Mouse (Mus musculus): ENCODE measurements around the gene Mcfd2. TPM values are rescaled to one million over a fixed set of nuclear protein-coding genes. Genes with fewer than 3 reads are reported as not detected.
"Not testable (repeated sequence)": the region's sequence is repeated elsewhere in the genome, so short reads cannot be mapped to it uniquely, and the experiment has no call there.

The Mcfd2 gene
- polyA plus RNA-seq, 1 experiment from 2014 or later, result 82.7 TPM

DNA sequence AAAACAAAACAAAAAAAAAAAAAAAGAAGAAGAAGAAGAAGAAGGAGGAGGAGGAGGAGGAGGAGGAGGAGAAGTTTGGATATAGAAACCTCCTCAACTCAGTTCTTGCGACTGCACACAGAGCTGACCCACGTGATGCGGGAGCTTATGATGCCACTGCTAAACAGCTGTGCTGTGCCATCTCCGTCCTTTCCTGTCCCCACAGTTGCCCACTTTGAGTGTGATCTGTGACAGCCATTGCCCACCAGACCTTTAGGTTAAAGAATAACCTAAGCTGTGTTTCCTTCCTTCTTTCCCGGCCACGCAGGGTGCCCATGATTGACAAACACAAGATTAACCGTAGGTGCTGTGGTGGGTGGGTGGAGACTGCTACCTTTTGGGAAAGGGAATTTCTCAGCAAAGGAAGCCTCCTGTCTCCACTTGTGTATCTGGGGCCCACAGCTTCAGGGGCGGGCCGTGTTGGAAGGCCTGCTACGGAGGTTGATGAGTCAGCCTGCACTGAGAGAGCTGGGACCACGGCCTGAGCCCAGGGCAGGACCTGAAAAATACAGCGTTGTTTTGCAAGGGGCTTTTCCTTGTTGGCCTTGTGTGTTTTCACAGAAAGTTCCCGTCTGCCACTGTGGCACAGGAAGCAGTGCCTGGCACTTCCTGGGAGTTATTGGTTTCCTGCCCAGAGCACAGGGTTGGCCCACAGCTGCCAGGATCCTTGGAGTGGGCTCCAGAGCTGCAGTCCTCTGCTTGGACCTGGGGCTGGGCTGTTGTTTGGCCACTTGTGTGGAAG lies 36.5 kb upstream of the Mcfd2 start:
- H3K9me3 ChIP-seq, result no peaks in the 10 kb centered on the region
- H3K27me3 ChIP-seq (ENCODE audit: insufficient read depth, poor library complexity, severe bottlenecking), result no peaks in the 10 kb centered on the region
- 54% methylated on average over 13 of the region's 13 CpGs for WGBS

DNA sequence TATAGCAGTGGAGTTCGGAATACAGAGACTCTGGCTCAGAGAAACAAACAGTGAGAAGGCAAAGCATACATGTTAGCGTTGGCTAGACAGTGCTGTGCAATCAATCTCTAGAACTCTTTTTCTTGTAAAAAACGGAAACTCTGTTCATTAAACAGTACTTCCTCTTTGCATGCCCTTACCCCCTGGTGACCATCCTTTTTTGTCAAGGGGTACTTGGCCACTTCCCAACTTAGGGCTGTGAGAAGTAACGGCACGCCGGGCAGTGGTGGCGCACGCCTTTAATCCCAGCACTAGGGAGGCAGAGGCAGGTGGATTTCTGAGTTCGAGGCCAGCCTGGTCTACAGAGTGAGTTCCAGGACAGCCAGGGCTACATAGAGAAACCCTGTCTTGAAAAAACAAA lies 35.9 kb upstream of the Mcfd2 start:
- not testable (repeated sequence) for H3K27ac ChIP-seq; H3K9me3 ChIP-seq; H3K4me3 ChIP-seq; DNase-seq (ENCODE audit: low spot score); H3K36me3 ChIP-seq; H3K27me3 ChIP-seq (ENCODE audit: insufficient read depth, poor library complexity, severe bottlenecking)
- H3K4me1 ChIP-seq, result peaks cover 21% of the 10 kb centered on the region
- WGBS, result 88% methylated on average over 9 of the region's 9 CpGs

More for the DNA sequence above, 36.5 kb upstream of the Mcfd2 start:
- H3K36me3 ChIP-seq, result no peaks in the 10 kb centered on the region
- no peak overlapping the region for H3K4me3 ChIP-seq
- peak overlapping the region; percentile 49; the same call in 1 of the 2 replicates for H3K27ac ChIP-seq
- H3K4me1 ChIP-seq, result peaks cover 21% of the 10 kb centered on the region
- DNase-seq (ENCODE audit: low spot score), result no peak

DNA sequence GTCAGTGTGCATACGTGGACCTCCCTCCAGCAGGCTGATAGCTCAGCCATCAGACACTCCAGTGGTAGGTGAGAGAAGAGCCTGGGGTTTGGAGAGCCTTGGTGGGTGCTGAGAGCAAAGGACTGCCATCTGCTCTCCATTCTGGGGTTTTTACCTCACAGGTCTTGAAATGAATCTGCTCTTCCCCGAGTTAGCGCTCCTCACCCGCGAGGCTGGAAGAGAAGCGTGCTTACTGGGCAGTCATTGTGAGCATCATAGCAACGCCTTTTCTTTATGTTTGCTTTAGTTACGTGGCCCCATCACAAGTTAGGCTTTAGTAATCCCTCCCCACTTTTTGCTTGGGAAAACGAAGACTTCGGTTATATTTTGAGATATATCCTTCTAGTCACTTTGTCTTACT lies 34.6 kb upstream of the Mcfd2 start:
- H3K4me1 ChIP-seq, result peaks cover 24% of the 10 kb centered on the region
- no peak overlapping the region for H3K27ac ChIP-seq
- H3K36me3 ChIP-seq, result no peaks in the 10 kb centered on the region
- no peaks in the 10 kb centered on the region for H3K9me3 ChIP-seq
- DNase-seq (ENCODE audit: low spot score), result no peak
- no peaks in the 10 kb centered on the region for H3K27me3 ChIP-seq (ENCODE audit: insufficient read depth, poor library complexity, severe bottlenecking)
- no peak overlapping the region for H3K4me3 ChIP-seq
- 84% methylated on average over 10 of the region's 10 CpGs for WGBS

DNA sequence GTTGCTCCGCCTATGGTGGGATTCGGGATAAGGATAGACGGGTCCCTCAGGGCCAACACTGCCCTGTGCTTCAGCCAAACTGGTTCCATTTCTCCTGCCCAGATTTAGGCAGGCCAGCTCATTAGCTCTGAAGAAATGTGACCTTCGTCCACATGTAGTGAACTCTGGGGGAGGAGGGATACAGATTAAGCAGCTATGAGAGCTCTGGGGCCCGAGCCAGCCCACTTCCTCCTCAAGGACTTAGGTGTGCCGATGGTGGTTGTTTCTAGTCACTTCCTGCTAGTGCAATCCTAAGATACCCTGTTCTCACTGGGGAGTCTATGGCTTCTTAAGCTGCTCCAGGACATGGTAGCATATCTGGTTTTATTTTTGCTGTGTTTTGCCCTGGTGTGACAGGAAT lies 33.2 kb upstream of the Mcfd2 start:
- WGBS, result 64% methylated on average over 6 of the region's 6 CpGs
- Histone ChIP-seq H3K4me1 (peaks cover 24% of the 10 kb centered on the region), H3K9me3 (no peaks in the 10 kb centered on the region), H3K27ac (no peak overlapping the region), H3K27me3 (ENCODE audit: insufficient read depth, poor library complexity, severe bottlenecking) (no peaks in the 10 kb centered on the region; the same call in 1 of the 2 replicates), H3K36me3 (no peaks in the 10 kb centered on the region), H3K4me3 (no peak overlapping the region)
- no peak for DNase-seq (ENCODE audit: low spot score)

DNA sequence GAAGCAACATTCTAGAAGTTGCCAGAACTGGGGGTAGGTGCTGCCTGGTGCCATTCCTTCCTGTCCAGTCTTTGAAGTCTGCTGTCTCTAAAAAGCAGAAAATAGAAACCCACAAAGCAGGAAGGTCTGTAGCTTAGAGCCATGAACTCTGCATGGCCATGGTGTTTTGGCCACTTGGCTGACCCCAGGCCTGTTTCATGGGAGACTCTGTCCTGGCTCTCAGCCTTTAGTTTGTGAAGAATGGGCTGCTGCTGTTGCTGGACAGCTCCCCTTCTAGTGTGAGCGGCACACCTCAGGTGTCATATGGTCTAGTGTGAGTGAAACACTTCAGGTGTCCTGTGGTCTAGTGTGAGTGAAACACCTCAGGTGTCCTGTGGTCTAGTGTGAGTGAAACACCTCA lies 31.0 kb upstream of the Mcfd2 start:
- H3K27ac ChIP-seq; H3K27me3 ChIP-seq (ENCODE audit: insufficient read depth, poor library complexity, severe bottlenecking); H3K4me3 ChIP-seq; DNase-seq (ENCODE audit: low spot score); H3K9me3 ChIP-seq; H3K36me3 ChIP-seq: not testable (repeated sequence)
- 60% methylated on average over 1 of the region's 1 CpGs for WGBS
- peaks cover 21% of the 10 kb centered on the region for H3K4me1 ChIP-seq

DNA sequence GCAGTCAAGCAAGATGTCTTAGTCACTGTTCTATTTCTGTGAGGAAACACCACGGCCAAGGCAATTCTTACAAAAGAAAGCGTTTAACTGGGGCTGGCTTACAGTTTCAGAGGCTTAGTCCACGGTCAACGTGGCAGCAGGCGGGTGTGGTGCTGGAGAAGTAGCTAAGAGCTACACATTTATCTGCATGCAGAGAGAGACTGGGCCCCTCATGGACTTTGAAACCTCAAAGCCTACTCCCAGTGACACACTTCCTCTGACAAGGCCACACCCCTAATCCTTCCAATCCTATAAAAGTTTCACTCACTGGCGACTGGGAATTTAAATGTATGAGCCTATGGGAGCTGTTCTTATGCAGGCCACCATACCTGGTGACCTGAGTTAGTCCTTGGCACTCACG lies 30.0 kb upstream of the Mcfd2 start:
- H3K27me3 ChIP-seq (ENCODE audit: insufficient read depth, poor library complexity, severe bottlenecking), result no peaks in the 10 kb centered on the region; the same call in 1 of the 2 replicates
- peaks cover 22% of the 10 kb centered on the region for H3K4me1 ChIP-seq
- H3K36me3 ChIP-seq, result no peaks in the 10 kb centered on the region
- 76% methylated on average over 7 of the region's 7 CpGs for WGBS
- DNase-seq (ENCODE audit: low spot score), result no peak
- no peak overlapping the region for H3K4me3 ChIP-seq
- H3K27ac ChIP-seq, result no peak overlapping the region
- H3K9me3 ChIP-seq, result no peaks in the 10 kb centered on the region

DNA sequence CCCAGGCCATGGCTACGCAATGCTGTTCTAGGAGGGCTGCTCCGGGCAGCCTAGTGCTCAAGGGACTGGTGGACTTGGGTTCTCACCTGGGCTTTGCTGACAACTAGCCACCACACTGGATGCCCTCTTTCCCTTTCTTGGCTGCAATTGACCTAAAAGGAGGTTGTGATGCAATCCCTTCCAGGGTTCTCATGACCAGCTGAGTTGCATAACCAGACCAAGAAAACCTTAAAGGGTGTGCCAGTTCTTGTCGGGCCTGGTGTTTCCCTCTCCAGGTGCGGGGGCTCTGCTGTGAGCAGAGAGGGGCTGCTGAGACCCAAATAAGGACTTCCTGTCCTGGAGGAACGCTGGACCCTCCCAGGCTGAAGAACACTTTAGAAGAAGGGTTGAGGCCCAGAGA lies 27.4 kb upstream of the Mcfd2 start:
- Histone ChIP-seq H3K9me3 (no peaks in the 10 kb centered on the region), H3K4me3 (no peak overlapping the region), H3K27ac (no peak overlapping the region), H3K36me3 (no peaks in the 10 kb centered on the region), H3K4me1 (peaks cover 8% of the 10 kb centered on the region; the same call in 1 of the 2 replicates), H3K27me3 (ENCODE audit: insufficient read depth, poor library complexity, severe bottlenecking) (peaks cover 25% of the 10 kb centered on the region)
- DNase-seq (ENCODE audit: low spot score), result no peak
- 85% methylated on average over 5 of the region's 5 CpGs for WGBS

DNA sequence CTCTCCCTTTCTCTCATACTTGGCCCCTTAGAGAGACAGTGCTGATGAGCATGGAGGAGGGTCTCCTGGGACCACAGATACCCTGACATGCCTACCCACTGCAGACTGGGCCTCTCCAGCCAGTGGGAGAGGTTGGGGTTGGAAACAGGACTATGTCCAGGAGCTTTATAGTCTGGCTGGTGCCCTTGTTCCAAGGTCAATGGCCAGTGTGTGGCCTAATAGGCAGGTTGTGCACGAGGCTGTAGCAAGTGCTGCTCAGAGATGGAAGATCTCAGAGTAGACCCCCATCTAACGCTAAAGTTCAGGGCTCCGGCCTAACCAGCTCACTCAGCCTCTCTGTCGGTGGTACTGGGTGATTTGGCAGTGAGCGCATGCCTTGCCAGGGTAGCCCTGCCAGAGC lies 26.0 kb upstream of the Mcfd2 start:
- H3K27ac ChIP-seq, result no peak overlapping the region
- 81% methylated on average over 5 of the region's 5 CpGs for WGBS
- H3K4me3 ChIP-seq, result no peak overlapping the region
- no peak for DNase-seq (ENCODE audit: low spot score)
- no peaks in the 10 kb centered on the region for H3K9me3 ChIP-seq
- peaks cover 10% of the 10 kb centered on the region; the same call in 1 of the 2 replicates for H3K4me1 ChIP-seq
- H3K27me3 ChIP-seq (ENCODE audit: insufficient read depth, poor library complexity, severe bottlenecking), result peaks cover 39% of the 10 kb centered on the region
- H3K36me3 ChIP-seq, result no peaks in the 10 kb centered on the region

DNA sequence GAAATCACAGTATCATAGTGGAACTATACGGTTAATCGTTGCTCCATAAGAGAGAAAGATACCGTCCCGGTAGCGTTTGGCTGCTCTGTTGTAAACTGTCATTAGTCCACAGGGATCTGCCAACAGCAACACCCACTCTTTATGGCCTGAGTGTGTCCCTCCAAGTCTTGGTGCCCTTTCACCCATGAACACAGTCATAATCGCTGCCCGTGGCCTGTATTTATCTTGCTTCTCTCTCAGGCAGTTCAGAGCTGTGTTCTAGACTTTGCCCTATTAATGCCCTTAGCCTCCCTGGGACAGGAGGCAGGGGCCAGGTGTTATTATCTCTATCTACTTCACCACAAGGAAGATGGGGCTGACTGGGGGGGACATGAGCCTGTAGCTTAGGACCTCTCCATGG lies 25.3 kb upstream of the Mcfd2 start:
- H3K4me3 ChIP-seq, result no peak overlapping the region
- no peak for DNase-seq (ENCODE audit: low spot score)
- H3K9me3 ChIP-seq, result no peaks in the 10 kb centered on the region
- H3K36me3 ChIP-seq, result no peaks in the 10 kb centered on the region
- H3K27ac ChIP-seq, result no peak overlapping the region
- peaks cover 10% of the 10 kb centered on the region; the same call in 1 of the 2 replicates for H3K4me1 ChIP-seq
- WGBS, result 92% methylated on average over 7 of the region's 7 CpGs
- H3K27me3 ChIP-seq (ENCODE audit: insufficient read depth, poor library complexity, severe bottlenecking), result peaks cover 46% of the 10 kb centered on the region

DNA sequence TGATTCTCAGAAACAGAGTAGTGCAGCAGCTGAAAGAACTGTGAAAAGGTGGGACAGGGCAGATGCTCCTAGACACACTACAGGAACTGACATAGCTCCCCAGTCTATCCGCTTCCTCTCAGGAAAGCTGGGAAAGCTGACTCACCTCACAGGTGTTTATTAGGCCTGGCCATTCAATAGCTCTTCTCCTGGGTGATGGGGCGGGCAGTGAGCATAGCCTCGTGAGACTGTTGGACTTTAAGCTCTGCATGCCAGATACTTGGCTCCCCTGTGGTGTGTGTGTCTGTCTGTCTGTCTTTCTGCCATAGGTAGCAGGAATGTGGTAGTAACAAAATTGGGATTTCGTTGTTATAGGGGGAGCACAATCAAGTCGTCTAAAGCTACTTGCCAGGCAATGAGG lies 23.6 kb upstream of the Mcfd2 start:
- H3K27me3 ChIP-seq (ENCODE audit: insufficient read depth, poor library complexity, severe bottlenecking), result peaks cover 63% of the 10 kb centered on the region
- WGBS, result 78% methylated on average over 5 of the region's 5 CpGs
- no peak for DNase-seq (ENCODE audit: low spot score)
- H3K36me3 ChIP-seq, result no peaks in the 10 kb centered on the region
- peaks cover 10% of the 10 kb centered on the region; the same call in 1 of the 2 replicates for H3K4me1 ChIP-seq
- H3K9me3 ChIP-seq, result no peaks in the 10 kb centered on the region
- H3K4me3 ChIP-seq, result no peak overlapping the region
- H3K27ac ChIP-seq, result no peak overlapping the region

DNA sequence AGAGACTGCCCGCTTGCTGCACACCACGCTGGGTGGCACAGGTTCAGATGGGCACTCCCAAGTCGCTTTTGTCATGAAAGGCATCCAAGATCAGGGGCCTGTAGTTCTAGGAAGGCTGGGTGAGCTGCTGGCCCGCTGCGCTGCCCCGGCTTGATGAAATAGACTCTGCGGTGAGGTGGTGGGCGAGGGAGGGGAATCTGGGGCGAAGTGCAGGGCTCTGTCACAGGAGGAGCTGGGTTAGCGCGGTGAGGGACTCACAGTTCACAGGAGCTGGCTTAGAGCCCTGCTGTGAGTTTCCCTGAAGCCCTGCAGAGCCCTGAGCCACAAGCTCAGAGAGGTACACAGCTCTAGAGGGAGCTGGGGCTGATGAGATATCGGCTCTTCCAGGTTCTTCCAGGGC lies 22.4 kb upstream of the Mcfd2 start:
- H3K36me3 ChIP-seq, result no peaks in the 10 kb centered on the region
- H3K27ac ChIP-seq, result no peak overlapping the region
- peaks cover 22% of the 10 kb centered on the region for H3K4me1 ChIP-seq
- H3K27me3 ChIP-seq (ENCODE audit: insufficient read depth, poor library complexity, severe bottlenecking), result peaks cover 71% of the 10 kb centered on the region
- DNase-seq (ENCODE audit: low spot score), result no peak
- H3K4me3 ChIP-seq, result no peak overlapping the region
- WGBS, result 19% methylated on average over 12 of the region's 12 CpGs
- no peaks in the 10 kb centered on the region for H3K9me3 ChIP-seq

DNA sequence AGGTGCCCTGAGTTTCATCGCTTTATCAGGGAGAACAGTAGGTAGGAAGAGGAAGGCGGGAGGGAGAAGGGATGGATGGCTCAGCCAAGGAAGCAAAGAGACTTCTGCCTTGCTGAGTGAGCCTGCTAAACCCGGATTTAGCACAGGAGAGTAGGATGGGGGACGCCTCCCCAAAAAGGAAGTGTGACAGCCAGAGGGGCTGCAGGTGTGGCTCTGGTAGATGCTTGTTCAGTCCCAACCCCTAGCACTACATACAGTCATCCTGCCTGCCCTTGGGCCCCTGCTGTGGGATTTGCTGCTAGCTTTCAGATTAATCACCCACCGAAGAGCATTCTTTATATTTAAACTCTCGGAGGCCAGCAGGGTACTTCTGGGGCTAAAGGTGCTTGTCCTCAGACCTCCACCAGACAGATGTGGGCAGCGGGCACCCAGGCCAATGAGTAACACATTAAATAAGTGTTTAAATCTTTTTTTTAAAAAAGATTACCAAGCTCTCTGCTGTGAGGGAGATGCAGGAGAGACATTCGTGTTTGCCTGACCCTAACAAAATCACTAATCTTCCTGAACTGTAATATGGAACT lies 21.6 kb upstream of the Mcfd2 start:
- no peaks in the 10 kb centered on the region for H3K9me3 ChIP-seq
- H3K36me3 ChIP-seq, result no peaks in the 10 kb centered on the region
- no peak overlapping the region for H3K4me3 ChIP-seq
- peaks cover 71% of the 10 kb centered on the region for H3K27me3 ChIP-seq (ENCODE audit: insufficient read depth, poor library complexity, severe bottlenecking)
- peaks cover 28% of the 10 kb centered on the region for H3K4me1 ChIP-seq
- H3K27ac ChIP-seq, result no peak overlapping the region
- 59% methylated on average over 8 of the region's 8 CpGs for WGBS
- no peak for DNase-seq (ENCODE audit: low spot score)

DNA sequence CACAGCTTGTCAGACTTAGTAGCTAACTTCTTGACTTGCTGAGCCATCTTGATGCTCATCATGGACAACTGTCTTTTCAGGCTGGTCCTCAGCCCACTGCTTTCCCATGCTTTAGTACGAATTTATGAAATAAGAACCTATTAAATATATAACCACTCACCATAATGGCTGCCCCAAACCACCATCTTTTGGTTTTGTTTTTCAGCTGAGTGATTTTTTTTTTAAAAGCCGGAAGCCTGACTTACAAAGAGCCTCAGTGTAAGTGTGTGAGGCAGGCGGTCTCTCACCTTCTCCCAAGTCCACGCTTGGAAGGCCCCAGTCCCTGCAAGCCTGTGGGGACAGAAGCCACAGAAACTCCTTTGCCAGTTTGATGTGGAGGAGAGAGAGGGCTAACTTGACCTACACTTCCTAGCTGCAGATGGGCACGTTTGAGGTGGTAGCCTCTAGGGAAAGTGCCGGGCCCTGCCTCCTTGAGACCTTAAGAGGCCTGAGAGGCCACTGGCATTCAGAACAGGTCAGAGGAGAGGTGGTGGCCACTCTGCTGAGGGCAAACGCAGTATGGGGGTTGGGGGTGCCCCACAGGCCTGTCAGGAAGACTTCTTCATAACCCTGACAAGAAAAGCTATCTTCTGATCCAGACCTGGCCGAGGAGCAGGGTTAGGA lies 20.9 kb upstream of the Mcfd2 start:
- H3K36me3 ChIP-seq, result no peaks in the 10 kb centered on the region
- WGBS, result 59% methylated on average over 8 of the region's 8 CpGs
- no peak overlapping the region for H3K4me3 ChIP-seq
- H3K4me1 ChIP-seq, result peaks cover 25% of the 10 kb centered on the region
- no peaks in the 10 kb centered on the region for H3K9me3 ChIP-seq
- H3K27ac ChIP-seq, result no peak overlapping the region
- H3K27me3 ChIP-seq (ENCODE audit: insufficient read depth, poor library complexity, severe bottlenecking), result peaks cover 71% of the 10 kb centered on the region
- no peak for DNase-seq (ENCODE audit: low spot score)

All from heart, embryonic 10.5 days (tissue).